Mouse (Mus musculus) ovary, postnatal 36 days (tissue): ENCODE measurements at regions not wholly inside any gene's neighbourhood (a gene's known extent, or its start where the extent isn't known, plus 50 kb on each side); places are given as distances from the start of the nearest gene placed in this dataset.

Experiments used
- DNase-seq: peaks from one replicate; pipeline ENCODE4 v3.0.0; 2022; ENCODE audit warnings: low spot score, mixed read lengths

DNA sequence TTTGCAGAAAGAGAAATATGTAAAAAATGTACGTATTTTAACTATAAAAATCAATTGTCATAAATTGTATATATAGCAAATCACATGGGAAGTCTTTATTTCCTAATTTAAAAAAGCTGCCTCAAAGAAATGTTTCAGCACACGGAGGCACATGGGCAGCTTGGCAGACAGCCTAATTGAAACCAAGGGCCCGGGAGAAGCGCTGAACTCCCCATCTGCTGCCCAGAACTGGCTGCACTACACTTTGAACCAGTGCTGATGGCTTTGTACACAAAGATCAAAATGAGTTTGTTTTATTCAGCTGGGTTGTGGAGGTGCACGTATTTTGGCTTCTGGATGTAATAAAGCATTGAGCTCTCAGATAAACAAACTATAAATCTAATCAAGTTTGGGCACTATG is 100.2 kb upstream of the Rspo3 start:
- no peak for DNase-seq

DNA sequence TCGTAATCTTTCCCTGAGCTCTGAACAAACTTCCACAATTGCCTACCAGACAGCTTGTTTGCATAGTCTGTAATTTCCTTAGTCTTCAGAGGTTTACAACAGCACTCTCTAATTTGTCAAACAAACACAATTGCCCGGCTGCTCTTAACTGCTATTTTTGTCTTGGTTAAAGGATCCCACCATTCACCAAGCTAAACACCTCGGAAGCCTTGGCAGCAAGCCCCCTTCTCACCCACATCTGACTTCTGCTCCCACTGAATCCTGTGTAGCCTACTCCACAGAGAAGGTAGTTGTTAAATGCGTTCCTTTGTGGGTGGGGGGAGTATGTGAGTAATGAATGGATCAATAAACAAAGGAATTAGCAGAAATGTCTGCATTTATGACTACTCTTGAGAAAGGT is 59.8 kb upstream of the Rspo3 start:
- no peak for DNase-seq

DNA sequence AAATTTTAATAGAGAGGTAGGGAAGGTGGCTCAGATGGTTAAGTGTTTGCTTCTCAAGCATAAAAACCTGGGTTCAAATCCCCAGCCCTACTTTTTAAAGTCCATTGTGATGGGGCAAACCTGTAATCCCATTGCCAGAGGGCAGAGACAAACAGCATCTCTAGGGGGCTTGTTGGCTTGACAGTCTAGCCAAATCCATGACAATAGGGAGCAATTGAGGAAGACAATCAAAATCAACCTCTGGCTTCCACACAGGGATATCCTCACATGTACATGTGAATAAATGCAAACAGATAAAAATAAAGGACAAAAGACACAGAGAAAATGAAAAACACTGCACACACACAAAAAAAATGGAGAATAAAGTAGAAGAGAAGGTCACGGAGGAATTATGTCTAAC is 59.3 kb upstream of the Rspo3 start:
- DNase-seq = no peak

DNA sequence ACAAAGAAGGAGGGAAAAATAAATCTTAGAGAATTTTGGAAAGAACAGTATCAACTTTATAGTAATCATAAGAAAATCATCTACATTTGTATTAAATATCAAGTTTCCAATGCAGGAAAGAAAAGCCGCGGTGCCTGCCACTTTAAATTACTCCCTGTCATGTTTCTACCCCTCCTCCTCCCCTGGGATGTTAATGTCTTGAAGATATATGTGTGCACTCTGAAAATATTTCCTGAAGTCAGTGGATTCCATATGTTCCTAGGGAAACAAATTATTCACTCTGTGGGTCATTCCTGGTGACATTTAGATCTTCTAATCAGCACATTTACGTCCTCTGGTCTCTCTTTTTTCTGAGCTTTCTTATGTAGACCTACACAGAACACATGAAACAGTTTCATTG is 57.2 kb upstream of the Rspo3 start:
- no peak for DNase-seq

DNA sequence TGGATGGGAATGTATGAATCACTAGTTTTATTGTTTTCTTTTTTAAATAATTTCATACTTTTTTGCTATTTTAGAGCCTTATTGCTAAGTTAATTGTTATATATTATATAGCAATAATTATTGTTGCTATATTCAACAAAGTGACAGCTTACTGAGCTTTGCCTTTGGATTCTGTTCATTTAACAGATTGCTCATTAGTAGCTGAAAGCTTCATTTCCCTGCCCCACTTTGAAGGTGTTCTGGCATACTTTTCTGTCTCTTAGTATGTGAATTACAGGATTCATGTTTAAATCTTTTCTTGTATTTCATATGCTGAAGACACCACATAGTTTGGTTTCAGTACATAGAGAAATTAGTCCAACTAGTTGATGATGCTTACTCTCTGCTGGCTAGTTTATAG is 54.5 kb upstream of the Rspo3 start:
- no peak for DNase-seq

DNA sequence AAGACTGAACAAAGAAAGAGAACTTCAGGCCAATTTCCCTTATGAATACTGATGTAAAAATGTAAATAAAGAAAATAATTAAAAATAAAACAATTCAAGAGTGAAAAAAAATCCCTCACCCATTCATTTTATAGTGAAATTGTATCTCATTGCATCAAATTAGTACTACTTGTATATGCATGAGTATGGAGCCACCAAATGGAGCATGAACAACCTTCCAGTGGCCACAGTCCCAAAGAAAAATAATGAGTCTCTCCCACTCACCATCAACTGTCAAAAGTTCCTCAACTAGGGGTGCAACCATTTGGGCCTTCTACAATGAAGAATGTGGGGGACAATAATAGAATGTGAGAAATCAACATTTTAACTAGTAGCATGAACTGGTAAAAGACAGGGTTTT is 54.1 kb upstream of the Rspo3 start:
- no peak for DNase-seq
